Mouse (Mus musculus): Measurements from ENCODE around the gene Prl8a6. TPM values are rescaled to one million over a fixed set of nuclear protein-coding genes. Genes with fewer than 3 reads are reported as not detected.

Prl8a6 gene
- polyA plus RNA-seq (2012) = not detected in 2 replicates

DNA sequence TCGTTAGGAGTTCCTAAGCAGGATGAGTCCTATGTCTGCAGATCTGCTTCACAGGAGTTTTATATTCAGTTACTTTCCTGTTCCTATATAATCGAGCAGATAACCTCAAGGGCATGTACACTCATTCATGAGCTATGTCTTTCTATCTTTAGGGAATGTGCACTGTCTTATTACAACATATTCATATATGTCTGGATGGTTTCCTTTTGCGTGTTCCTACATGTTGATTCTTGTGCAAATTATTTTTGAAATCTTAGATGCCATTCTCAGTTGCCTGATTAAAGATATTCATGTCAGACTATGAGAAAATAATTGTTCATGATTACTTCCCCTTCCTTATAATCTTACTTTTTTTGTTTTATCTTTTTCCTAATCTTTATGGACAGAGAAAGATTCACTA, at the start of gene Prl8a6:
Gene Prl8a6 (minus strand): TSS at position 101 of the 400 bp plus-strand sequence.
- H3K4me1 ChIP-seq (ENCODE audit: control insufficient read depth) = no peaks in the 10 kb centered on the region
- H3K36me3 ChIP-seq (ENCODE audit: control insufficient read depth) = no peaks in the 10 kb centered on the region
- H3K27me3 ChIP-seq (ENCODE audit: control insufficient read depth) = no peaks in the 10 kb centered on the region
- no peaks in the 10 kb centered on the region for H3K9me3 ChIP-seq (ENCODE audit: control insufficient read depth, low read length)
- TF ChIP-seq TAL1 (IDR thresholded peaks at IDR 0.05; ENCODE audit: low read length) (no peak), GATA1 (IDR thresholded peaks at IDR 0.05; ENCODE audit: low read length) (no peak)
- H3K4me3 ChIP-seq (replicated peaks) = no peak within 1 kb of the TSS

DNA sequence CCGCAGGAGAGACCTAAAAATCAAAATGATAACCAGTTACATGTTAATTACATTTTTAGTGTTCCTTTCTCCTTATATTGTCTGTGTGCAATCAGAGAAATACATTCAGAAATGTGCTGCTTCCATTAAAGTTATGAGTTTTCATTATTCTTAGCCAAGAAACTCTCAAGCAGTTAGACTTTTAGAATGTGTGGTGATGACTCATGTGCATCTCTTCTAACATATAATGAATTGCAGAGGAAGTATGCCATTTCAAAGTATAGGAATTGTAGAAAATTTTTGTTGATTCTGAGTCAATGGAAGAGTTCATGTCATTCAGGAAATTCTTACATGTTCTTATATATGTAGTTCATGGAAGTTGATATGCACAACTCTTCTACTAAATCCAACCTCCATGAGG, 5.3 kb downstream of the Prl8a6 start:
- no peaks in the 10 kb centered on the region for H3K4me1 ChIP-seq (ENCODE audit: control insufficient read depth)
- TF ChIP-seq GATA1 (IDR thresholded peaks at IDR 0.05; ENCODE audit: low read length) (no peak), TAL1 (IDR thresholded peaks at IDR 0.05; ENCODE audit: low read length) (no peak)
- no peak overlapping the region for H3K4me3 ChIP-seq (replicated peaks)
- H3K9me3 ChIP-seq (ENCODE audit: control insufficient read depth, low read length) = no peaks in the 10 kb centered on the region
- no peaks in the 10 kb centered on the region for H3K27me3 ChIP-seq (ENCODE audit: control insufficient read depth)
- H3K36me3 ChIP-seq (ENCODE audit: control insufficient read depth) = no peaks in the 10 kb centered on the region

DNA sequence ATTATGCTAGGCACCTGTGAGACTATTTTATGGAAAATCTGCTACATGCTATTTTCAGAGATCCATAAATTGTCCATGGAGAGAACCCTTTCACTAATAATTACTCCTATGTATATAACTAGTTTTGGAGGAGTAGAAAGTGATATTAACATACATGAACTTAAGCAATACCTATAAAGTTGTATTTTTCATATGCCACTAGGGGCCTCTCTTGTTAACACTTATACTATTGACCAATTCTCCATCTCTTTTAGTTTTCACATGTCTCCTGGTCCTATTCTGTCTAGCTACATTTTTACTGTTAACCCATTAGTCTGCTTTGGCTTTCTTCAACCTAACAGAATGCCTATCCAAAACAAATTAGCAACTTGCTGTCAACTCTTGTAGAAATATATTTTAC, 24.8 kb downstream of the Prl8a6 start:
- H3K27me3 ChIP-seq (ENCODE audit: control insufficient read depth) = no peaks in the 10 kb centered on the region
- no peaks in the 10 kb centered on the region for H3K4me1 ChIP-seq (ENCODE audit: control insufficient read depth)
- no peaks in the 10 kb centered on the region for H3K36me3 ChIP-seq (ENCODE audit: control insufficient read depth)
- no peak overlapping the region for H3K4me3 ChIP-seq (replicated peaks)
- TF ChIP-seq GATA1 (IDR thresholded peaks at IDR 0.05; ENCODE audit: low read length) (no peak), TAL1 (IDR thresholded peaks at IDR 0.05; ENCODE audit: low read length) (no peak)
- no peaks in the 10 kb centered on the region for H3K9me3 ChIP-seq (ENCODE audit: control insufficient read depth, low read length)

DNA sequence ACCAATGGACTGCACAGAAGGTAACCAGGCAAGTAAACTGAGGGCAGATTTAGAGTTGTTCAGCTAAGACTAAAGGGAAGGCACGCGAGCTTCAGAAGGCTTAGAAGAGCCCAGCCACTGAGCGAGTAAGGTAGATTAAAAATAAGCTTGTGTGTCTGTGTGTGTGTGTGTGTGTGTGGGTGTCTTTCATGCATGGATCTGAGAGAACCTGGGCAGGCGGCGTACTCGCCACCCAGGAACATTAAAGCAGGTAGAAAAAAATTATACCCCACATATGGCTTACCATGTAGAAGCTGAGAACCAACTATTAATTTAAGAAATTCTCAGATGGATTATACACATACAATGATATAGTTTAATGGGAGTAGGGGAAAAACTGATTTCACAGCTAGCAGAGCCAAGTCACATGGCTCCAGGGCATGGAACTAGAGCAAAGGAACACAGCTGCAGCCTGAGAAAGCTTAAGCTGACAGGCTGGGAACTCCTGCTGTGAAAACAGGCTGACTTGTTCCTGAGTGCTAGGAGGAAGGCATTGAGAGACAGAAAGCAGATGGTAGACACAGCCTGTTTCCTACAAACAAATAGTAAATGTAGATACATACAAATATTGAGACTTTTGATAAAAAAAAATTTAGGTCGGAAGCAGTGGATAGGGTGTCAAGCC, 39.3 kb downstream of the Prl8a6 start:
- H3K36me3 ChIP-seq (ENCODE audit: control insufficient read depth) = no peaks in the 10 kb centered on the region
- H3K4me3 ChIP-seq (replicated peaks) = no peak overlapping the region
- H3K4me1 ChIP-seq (ENCODE audit: control insufficient read depth) = no peaks in the 10 kb centered on the region
- H3K9me3 ChIP-seq (ENCODE audit: control insufficient read depth, low read length) = no peaks in the 10 kb centered on the region
- no peaks in the 10 kb centered on the region for H3K27me3 ChIP-seq (ENCODE audit: control insufficient read depth)
- TF ChIP-seq GATA1 (IDR thresholded peaks at IDR 0.05; ENCODE audit: low read length) (no peak), TAL1 (IDR thresholded peaks at IDR 0.05; ENCODE audit: low read length) (no peak)

DNA sequence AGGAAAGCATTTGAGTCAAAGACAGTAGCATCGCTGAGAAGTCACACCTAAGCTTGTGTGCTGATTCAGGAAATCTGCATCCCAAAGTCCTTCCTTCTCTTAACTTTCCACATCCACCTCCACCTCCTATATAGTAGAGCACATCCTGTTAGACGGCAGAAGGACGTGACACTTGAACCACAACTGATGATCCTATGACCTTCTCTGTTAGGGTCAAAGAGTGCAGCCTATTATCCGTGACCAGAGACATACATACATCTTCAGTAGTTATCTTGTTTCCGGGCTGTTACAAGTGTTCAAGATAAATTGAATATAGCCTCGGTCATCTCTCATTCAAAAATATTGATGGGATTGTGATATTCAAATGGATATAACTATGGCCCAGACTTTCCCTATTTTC, 47.7 kb downstream of the Prl8a6 start, which contains the start of gene Prl2b1:
Gene Prl2b1 (minus strand): TSS at position 101 of the 400 bp plus-strand sequence.
- no peaks in the 10 kb centered on the region for H3K4me1 ChIP-seq (ENCODE audit: control insufficient read depth)
- no peaks in the 10 kb centered on the region for H3K9me3 ChIP-seq (ENCODE audit: control insufficient read depth, low read length)
- no peaks in the 10 kb centered on the region for H3K27me3 ChIP-seq (ENCODE audit: control insufficient read depth)
- H3K36me3 ChIP-seq (ENCODE audit: control insufficient read depth) = no peaks in the 10 kb centered on the region
- no peak within 1 kb of the TSS for H3K4me3 ChIP-seq (replicated peaks)
- no peak for TF ChIP-seq GATA1 (IDR thresholded peaks at IDR 0.05; ENCODE audit: low read length)
- no peak for TF ChIP-seq TAL1 (IDR thresholded peaks at IDR 0.05; ENCODE audit: low read length)

Other genes starting within 250 kb of the Prl8a6 start
- not detected in 2 replicates for gene Prl3c1, start 242.0 kb downstream of the Prl8a6 start, polyA plus RNA-seq (2012)
- not detected in 2 replicates for gene Prl3b1, start 196.8 kb downstream of the Prl8a6 start, polyA plus RNA-seq (2012)
- gene Prl3a1, start 179.3 kb downstream of the Prl8a6 start, polyA plus RNA-seq (2012) = not detected in 2 replicates
- gene Prl6a1, start 126.1 kb downstream of the Prl8a6 start, polyA plus RNA-seq (2012) = not detected in 2 replicates
- not detected in 2 replicates for gene Prl8a2, start 93.0 kb downstream of the Prl8a6 start, polyA plus RNA-seq (2012)
- gene Prl2b1, start 47.8 kb downstream of the Prl8a6 start, polyA plus RNA-seq (2012) = not detected in 2 replicates
- not detected in 2 replicates for gene Prl8a8, start 74.5 kb upstream of the Prl8a6 start, polyA plus RNA-seq (2012)
- not detected in 2 replicates for gene Prl8a9, start 125.9 kb upstream of the Prl8a6 start, polyA plus RNA-seq (2012)
- not detected in 2 replicates for gene Prl8a1, start 143.5 kb upstream of the Prl8a6 start, polyA plus RNA-seq (2012)
- gene Prl7b1, start 171.9 kb upstream of the Prl8a6 start, polyA plus RNA-seq (2012) = not detected in 2 replicates
- not detected in 2 replicates for gene Prl7a1, start 203.8 kb upstream of the Prl8a6 start, polyA plus RNA-seq (2012)
- not detected in 2 replicates for gene Prl7a2, start 229.3 kb upstream of the Prl8a6 start, polyA plus RNA-seq (2012)

All from erythroblast, embryonic 14.5 days (primary cell).